Mouse (Mus musculus) testis, adult 10 weeks (tissue): ENCODE results near the gene Fam234a. TPM values are rescaled to one million over a fixed set of nuclear protein-coding genes. Genes with fewer than 3 reads are reported as not detected.

Experiments
- polyA plus RNA-seq: library from polyadenylated mRNA; stranded (reverse); fragments of 350-450 nt; fragmentation: Illumina TruSeq; extraction: RNeasy Lipid Tissue Mini Kit (QIAGEN cat#74804); gene quantifications from one replicate; pipeline ENCODE4 v1.2.3, GENCODE M21; 2014; ENCODE audit warnings: low read depth, low replicate concordance

Fam234a gene
- 28.6 TPM for polyA plus RNA-seq

DNA sequence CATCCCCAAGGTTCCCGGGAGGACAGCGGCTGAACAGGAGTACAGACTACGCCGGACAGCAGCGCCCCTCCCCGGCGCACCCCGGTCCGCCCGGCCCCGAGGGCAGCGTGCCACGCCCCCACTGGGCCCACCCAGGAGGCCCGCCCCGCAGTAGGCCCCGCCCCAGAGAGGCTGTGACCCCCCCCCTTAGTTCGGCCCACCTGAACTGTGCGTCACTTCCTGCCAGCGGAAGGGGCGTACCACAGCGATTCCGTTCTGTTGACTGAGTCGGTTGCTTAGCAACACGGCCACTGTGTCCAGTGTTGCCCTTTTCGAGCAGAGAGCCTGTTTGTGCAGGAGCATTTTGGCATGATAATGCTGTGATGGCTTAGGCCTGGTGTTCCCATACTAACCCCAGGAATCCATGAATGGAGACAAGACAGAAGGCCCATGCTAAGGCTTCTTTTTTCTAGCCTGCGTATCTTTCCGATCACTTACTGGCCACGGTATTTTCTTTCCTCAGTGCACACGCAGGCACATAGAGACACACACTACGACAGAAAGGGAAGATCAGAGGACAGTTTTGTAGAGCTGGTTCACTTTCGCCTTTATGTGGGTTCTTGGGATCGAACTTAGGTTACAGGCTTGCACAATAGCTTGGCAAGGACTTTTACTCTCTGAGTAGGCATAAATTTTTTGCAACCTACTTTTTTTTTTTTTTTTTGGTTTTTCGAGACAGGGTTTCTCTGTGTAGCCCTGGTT is at the start of gene Fam234a:
Gene Fam234a, minus strand, starts transcription at position 142 of the 741 bp plus-strand sequence.

DNA sequence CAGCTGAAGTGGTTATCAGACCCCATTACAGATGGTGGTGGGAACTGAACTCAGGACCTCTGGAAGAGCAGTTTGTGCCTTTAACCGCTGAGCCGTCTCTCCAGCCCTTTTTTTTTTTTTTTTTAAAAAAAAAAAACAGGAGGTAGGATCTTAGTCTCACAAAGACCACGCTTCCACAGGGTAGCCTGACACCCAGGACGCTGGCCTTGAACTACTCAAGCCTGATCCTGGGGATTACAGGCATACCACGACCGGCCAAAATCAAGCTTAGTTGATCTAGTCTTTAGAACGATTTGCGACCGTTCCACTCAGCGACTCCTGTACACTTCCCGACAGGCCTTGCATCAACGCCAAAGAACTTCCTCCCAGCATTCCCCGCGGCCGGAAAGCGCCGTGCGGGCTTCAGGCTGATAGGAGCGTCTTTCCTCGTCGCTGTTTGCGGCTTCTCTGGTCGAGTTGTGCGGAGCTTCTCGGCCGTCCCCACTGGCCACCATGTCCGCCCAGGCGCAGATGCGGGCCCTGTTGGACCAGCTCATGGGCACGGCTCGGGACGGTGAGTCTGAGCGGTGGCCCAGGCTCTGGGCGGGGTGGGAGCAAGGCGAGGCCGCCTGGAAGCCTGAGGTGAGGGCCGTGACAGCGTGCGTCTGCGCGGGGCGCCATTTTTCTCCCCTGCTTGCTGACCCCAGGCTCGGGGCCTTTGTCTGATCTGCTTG is 8.7 kb upstream of the Fam234a start, which contains the start of gene Luc7l:
Gene Luc7l, plus strand, starts transcription at position 358 of the 713 bp plus-strand sequence.

DNA sequence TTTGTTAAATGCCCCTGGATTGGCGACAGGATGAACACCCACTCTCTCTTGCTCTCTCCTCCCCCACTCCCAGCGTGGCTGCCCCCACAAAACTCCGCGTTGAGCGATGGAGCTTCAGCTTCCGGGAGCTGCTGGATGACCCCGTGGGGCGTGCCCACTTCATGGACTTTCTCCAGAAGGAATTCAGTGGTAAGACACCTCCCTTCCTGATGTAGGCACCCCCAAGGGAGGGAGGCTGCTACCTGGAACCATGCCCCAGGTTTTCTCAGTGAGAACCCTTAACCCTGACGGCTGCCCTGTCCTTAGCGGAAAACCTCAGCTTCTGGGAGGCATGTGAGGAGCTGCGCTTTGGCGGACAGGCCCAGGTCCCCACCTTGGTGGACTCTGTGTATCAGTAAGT is 36.4 kb downstream of the Fam234a start, which contains the start of gene Arhgdig:
Gene Arhgdig, minus strand, starts transcription at position 101 of the 400 bp plus-strand sequence.

DNA sequence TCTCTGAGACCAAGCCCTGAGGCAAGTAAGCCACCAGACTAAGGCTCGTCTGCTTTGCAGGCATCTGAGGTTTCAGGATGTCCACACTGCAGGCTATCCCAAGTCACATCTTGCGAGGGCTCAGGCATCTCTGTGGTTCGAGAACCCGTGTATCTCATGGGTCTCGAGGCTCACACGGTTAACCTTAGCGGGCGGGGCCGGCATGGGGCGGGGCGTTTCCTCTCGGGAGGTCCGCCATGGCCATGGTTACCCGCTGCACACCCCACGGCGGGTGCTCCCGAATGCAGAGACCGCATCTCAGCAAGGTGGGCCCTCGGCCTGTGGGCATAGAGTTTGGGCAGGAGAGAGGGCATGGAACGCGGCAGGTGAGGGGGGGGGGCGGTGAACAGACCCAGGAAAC is 41.3 kb downstream of the Fam234a start, which contains the start of gene Rgs11:
Gene Rgs11, plus strand, starts transcription at position 215 of the 400 bp plus-strand sequence.

DNA sequence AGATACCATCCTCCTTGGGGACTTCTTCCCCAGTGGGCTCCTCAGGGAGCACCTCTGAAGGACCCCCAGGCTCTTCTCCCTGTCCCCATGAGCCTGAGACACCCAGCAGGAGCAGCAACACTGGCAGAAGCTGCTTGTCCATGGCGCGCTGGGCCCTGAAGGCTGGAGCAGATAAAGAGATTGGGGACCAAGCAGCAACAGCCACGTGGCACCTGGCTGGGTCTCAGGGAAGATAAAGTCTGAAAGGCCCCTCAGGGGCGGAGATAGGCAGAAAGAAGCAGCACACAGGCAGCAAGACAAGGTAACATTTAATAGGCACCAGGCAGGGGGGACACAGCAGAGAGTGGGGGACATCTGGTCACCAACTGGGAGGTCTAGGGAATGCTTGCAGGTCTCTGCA is 45.1 kb downstream of the Fam234a start, which contains the start of gene Pdia2:
Gene Pdia2, minus strand, starts transcription at position 196 of the 400 bp plus-strand sequence.

Other genes starting within 250 kb of the Fam234a start
- 5.5 TPM for gene Rab11fip3, start 174.7 kb downstream of the Fam234a start, polyA plus RNA-seq
- gene Decr2, start 153.9 kb downstream of the Fam234a start, polyA plus RNA-seq: 4.7 TPM
- gene Nme4, start 148.6 kb downstream of the Fam234a start, polyA plus RNA-seq: 0.39 TPM
- 12.6 TPM for gene Tmem8, start 130.9 kb downstream of the Fam234a start, polyA plus RNA-seq
- 5.5 TPM for gene Mrpl28, start 120.7 kb downstream of the Fam234a start, polyA plus RNA-seq
- 28.3 TPM for gene Axin1, start 105.6 kb downstream of the Fam234a start, polyA plus RNA-seq
- gene Pdia2, start 45.2 kb downstream of the Fam234a start, polyA plus RNA-seq: not detected
- gene Rgs11, start 41.3 kb downstream of the Fam234a start, polyA plus RNA-seq: 0.63 TPM
- 0.28 TPM for gene Arhgdig, start 36.5 kb downstream of the Fam234a start, polyA plus RNA-seq
- gene Luc7l, start 8.7 kb upstream of the Fam234a start, polyA plus RNA-seq: 38.5 TPM
- gene Neurl1b, start 170.6 kb upstream of the Fam234a start, polyA plus RNA-seq: 0.11 TPM